Mouse (Mus musculus) kidney, adult 2 months (tissue): Measurements from ENCODE around the gene Kcnd2. TPM values are rescaled to one million over a fixed set of nuclear protein-coding genes. Genes with fewer than 3 reads are reported as not detected.

Experiments used
- DNase-seq: peaks from one replicate; pipeline ENCODE4 v3.0.0; 2021
- H3K27ac ChIP-seq: fragments of 200-500 bp; 2 replicates; pipeline ENCODE4 v1.5.1; 2012; ENCODE audit warnings: low read depth, low read length, control low read depth, inconsistent platforms; ENCODE audit not compliant: insufficient read depth
- H3K27me3 ChIP-seq: fragments of 200-500 bp; replicated peaks from 2 replicates; pipeline ENCODE4 v1.6.1; 2012; ENCODE audit warnings: mild to moderate bottlenecking, moderate library complexity, low read length, inconsistent platforms; ENCODE audit not compliant: control insufficient read depth, insufficient read depth
- H3K36me3 ChIP-seq: fragments of 200-500 bp; 2 replicates; pipeline ENCODE4 v1.6.1; 2012; ENCODE audit warnings: mild to moderate bottlenecking, moderate library complexity, low read length, inconsistent platforms; ENCODE audit not compliant: control insufficient read depth, insufficient read depth
- H3K4me1 ChIP-seq: fragments of 200-500 bp; 2 replicates; pipeline ENCODE4 v1.6.1; 2011; ENCODE audit warnings: low read length; ENCODE audit not compliant: control insufficient read depth, insufficient read depth
- H3K4me3 ChIP-seq: fragments of 200-500 bp; 2 replicates; pipeline ENCODE4 v1.5.1; 2011; ENCODE audit warnings: mild to moderate bottlenecking, low read depth, low read length, control low read depth; ENCODE audit not compliant: insufficient read depth
- CTCF ChIP-seq: fragments of 200-500 bp; conservative IDR thresholded peaks from 2 replicates; pipeline ENCODE4 v1.5.1; 2011; ENCODE audit warnings: low read depth, mild to moderate bottlenecking, control low read depth, low read length, moderate library complexity, mixed read lengths; ENCODE audit not compliant: insufficient read depth, insufficient read length
- POLR2A ChIP-seq: fragments of 200-500 bp; IDR thresholded peaks from one replicate; pipeline ENCODE4 v1.6.1; 2011; ENCODE audit warnings: low read depth, low read length, control low read depth
- WGBS: fragments of 180-500 bp; shearing (Covaris S2); methylation state at CpG from one replicate; pipeline ENCODE4 v1.1.7; 2018; 5-methylcytosine and 5-hydroxymethylcytosine counted together
- polyA plus RNA-seq: library from polyadenylated mRNA; depleted of rRNA; stranded (reverse); fragments of >200 nt; gene quantifications from 2 replicates; pipeline ENCODE4 v1.2.3, GENCODE M21; 2012

The Kcnd2 gene
- polyA plus RNA-seq, 1 experiment, result 0.13 TPM

GRCm38 (mm10) chr6:21590156-21590555, 374.9 kb downstream of the Kcnd2 start:
- H3K27ac ChIP-seq, result no peak overlapping the region
- no peak for DNase-seq
- H3K4me3 ChIP-seq, result no peak overlapping the region
- no peaks in the 10 kb centered on the region for H3K4me1 ChIP-seq
- 81% methylated on average over 3 of the region's 3 CpGs for WGBS
- TF ChIP-seq POLR2A, result no peak
- TF ChIP-seq CTCF, result no peak
- no peaks in the 10 kb centered on the region for H3K36me3 ChIP-seq
- no peaks in the 10 kb centered on the region for H3K27me3 ChIP-seq

GRCm38 (mm10) chr6:21597424-21597823, 382.1 kb downstream of the Kcnd2 start:
- H3K27me3 ChIP-seq, result no peaks in the 10 kb centered on the region
- no peaks in the 10 kb centered on the region for H3K4me1 ChIP-seq
- no peaks in the 10 kb centered on the region for H3K36me3 ChIP-seq
- WGBS, result 45% methylated on average over 3 of the region's 3 CpGs
- DNase-seq, result no peak
- TF ChIP-seq CTCF (no peak), POLR2A (no peak)
- no peak overlapping the region for H3K27ac ChIP-seq
- H3K4me3 ChIP-seq, result no peak overlapping the region

GRCm38 (mm10) chr6:21609381-21610059, 394.2 kb downstream of the Kcnd2 start:
- TF ChIP-seq CTCF, result no peak
- no peak for TF ChIP-seq POLR2A
- Histone ChIP-seq H3K27me3 (no peaks in the 10 kb centered on the region), H3K4me1 (no peaks in the 10 kb centered on the region), H3K36me3 (no peaks in the 10 kb centered on the region), H3K27ac (no peak overlapping the region), H3K4me3 (no peak overlapping the region)
- DNase-seq, result no peak
- WGBS, result 71% methylated on average over 7 of the region's 7 CpGs

GRCm38 (mm10) chr6:21629989-21630388, 414.7 kb downstream of the Kcnd2 start:
- 90% methylated on average over 4 of the region's 4 CpGs for WGBS
- Histone ChIP-seq H3K27ac (no peak overlapping the region), H3K4me1 (no peaks in the 10 kb centered on the region), H3K36me3 (no peaks in the 10 kb centered on the region), H3K4me3 (no peak overlapping the region), H3K27me3 (no peaks in the 10 kb centered on the region)
- DNase-seq, result no peak
- TF ChIP-seq POLR2A (no peak), CTCF (no peak)

- Histone ChIP-seq H3K36me3 (no peaks in the 10 kb centered on the region), H3K27ac (no peak overlapping the region), H3K4me1 (no peaks in the 10 kb centered on the region), H3K4me3 (no peak overlapping the region), H3K27me3 (no peaks in the 10 kb centered on the region)
- no peak for TF ChIP-seq POLR2A
- no peak for TF ChIP-seq CTCF
- no peak for DNase-seq
Observed at GRCm38 (mm10) chr6:21655681-21656080, 440.4 kb downstream of the Kcnd2 start.

- H3K27me3 ChIP-seq, result no peaks in the 10 kb centered on the region
- TF ChIP-seq CTCF (no peak), POLR2A (no peak)
- H3K4me3 ChIP-seq, result no peak overlapping the region
- no peak for DNase-seq
- H3K27ac ChIP-seq, result no peak overlapping the region
- 80% methylated on average over 6 of the region's 6 CpGs for WGBS
- H3K36me3 ChIP-seq, result no peaks in the 10 kb centered on the region
- H3K4me1 ChIP-seq, result no peaks in the 10 kb centered on the region
Observed at GRCm38 (mm10) chr6:21664135-21664534, 448.8 kb downstream of the Kcnd2 start.

GRCm38 (mm10) chr6:21664638-21665037, 449.3 kb downstream of the Kcnd2 start:
- WGBS, result 55% methylated on average over 4 of the region's 4 CpGs
- H3K4me3 ChIP-seq, result no peak overlapping the region
- no peaks in the 10 kb centered on the region for H3K27me3 ChIP-seq
- H3K36me3 ChIP-seq, result no peaks in the 10 kb centered on the region
- no peak overlapping the region for H3K27ac ChIP-seq
- no peak for DNase-seq
- no peaks in the 10 kb centered on the region for H3K4me1 ChIP-seq
- TF ChIP-seq POLR2A, result no peak
- no peak for TF ChIP-seq CTCF
